Mouse (Mus musculus) midbrain, embryonic 11.5 days (tissue): ENCODE results near the gene Myadm. TPM values are rescaled to one million over a fixed set of nuclear protein-coding genes. Genes with fewer than 3 reads are reported as not detected.

Experiments
- ATAC-seq: fragments of 200-750 bp; cut with Nextera tagmentation; 2 replicates; pipeline ENCODE4 v1.8.0; 2017; ENCODE audit warnings: moderate TSS enrichment, moderate library complexity; ENCODE audit not compliant: low FRiP score
- DNase-seq: peaks from one replicate; pipeline ENCODE4 v3.0.0; 2015; ENCODE audit warnings: low spot score; ENCODE audit errors: missing footprints
- H3K27ac ChIP-seq: fragments of 300-500 bp; sonication (generic); 2 replicates; pipeline ENCODE4 v1.5.1; 2014; ENCODE audit warnings: low read depth, low read length
- H3K27me3 ChIP-seq: fragments of 300-500 bp; sonication (generic); 2 replicates; pipeline ENCODE4 v1.6.1; 2014; ENCODE audit warnings: mild to moderate bottlenecking, low read length, moderate library complexity, mixed read lengths; ENCODE audit not compliant: control insufficient read depth, insufficient read depth
- H3K36me3 ChIP-seq: fragments of 300-500 bp; sonication (generic); 2 replicates; pipeline ENCODE4 v1.6.1; 2014; ENCODE audit warnings: mild to moderate bottlenecking, low read length, moderate library complexity, mixed read lengths; ENCODE audit not compliant: control insufficient read depth, insufficient read depth
- H3K4me1 ChIP-seq: fragments of 300-500 bp; sonication (generic); 2 replicates; pipeline ENCODE4 v1.6.1; 2014; ENCODE audit warnings: low read length; ENCODE audit not compliant: control insufficient read depth, insufficient read depth
- H3K4me2 ChIP-seq: fragments of 300-500 bp; sonication (generic); 2 replicates; pipeline ENCODE4 v1.6.1; 2014; ENCODE audit warnings: mild to moderate bottlenecking, moderate library complexity
- H3K4me3 ChIP-seq: fragments of 300-500 bp; sonication (generic); 2 replicates; pipeline ENCODE4 v1.5.1; 2014; ENCODE audit warnings: low read depth, low read length
- H3K9ac ChIP-seq: fragments of 300-500 bp; sonication (generic); 2 replicates; pipeline ENCODE4 v1.6.1; 2014; ENCODE audit warnings: low read length
- H3K9me3 ChIP-seq: fragments of 300-500 bp; sonication (generic); 2 replicates; pipeline ENCODE4 v1.6.1; 2016; ENCODE audit warnings: low read length; ENCODE audit not compliant: control insufficient read depth
- WGBS: fragments of 180-500 bp; shearing (Covaris S2); extraction: QIAGEN DNeasy Blood & Tissue Kit; methylation state at CpG from one replicate; pipeline ENCODE4 v1.1.7; 2014; 5-methylcytosine and 5-hydroxymethylcytosine counted together
- polyA plus RNA-seq: library from polyadenylated mRNA; unstranded; fragments of >200 nt; fragmentation: Nextera tagmentation; extraction: Ambion mirVana; gene quantifications from 2 replicates; pipeline ENCODE4 v1.2.1, GENCODE M21; 2014

The Myadm gene
- polyA plus RNA-seq, 1 experiment from 2014 or later: 38.1 TPM

GRCm38 (mm10) chr7:3329776-3330546, 41.1 kb downstream of the Myadm start:
- Histone ChIP-seq H3K27ac (no peak overlapping the region), H3K9me3 (no peaks in the 10 kb centered on the region), H3K9ac (no peak overlapping the region), H3K4me3 (no peak overlapping the region), H3K4me2 (peak overlapping the region; percentile 22; the same call in 1 of the 2 replicates), H3K4me1 (peaks cover 12% of the 10 kb centered on the region), H3K36me3 (no peaks in the 10 kb centered on the region), H3K27me3 (0 out of 2 replicates have a peak, but pooled peaks cover 5% of the 10 kb centered on the region)
- DNase-seq: peak; percentile 97
- no peak for ATAC-seq
- WGBS: 23% methylated on average over 31 of the region's 31 CpGs

GRCm38 (mm10) chr7:3331171-3331570, 42.3 kb downstream of the Myadm start:
- ATAC-seq: peak; percentile 3; the same call in 1 of the 2 replicates
- H3K27me3 ChIP-seq: 0 out of 2 replicates have a peak, but pooled peaks cover 5% of the 10 kb centered on the region
- H3K9me3 ChIP-seq: no peaks in the 10 kb centered on the region
- peaks cover 12% of the 10 kb centered on the region for H3K4me1 ChIP-seq
- DNase-seq: no peak
- peak overlapping the region; percentile 64; the same call in 1 of the 2 replicates for H3K4me3 ChIP-seq
- no peak overlapping the region for H3K9ac ChIP-seq
- WGBS: 49% methylated on average over 6 of the region's 6 CpGs
- H3K27ac ChIP-seq: no peak overlapping the region
- peak overlapping the region; percentile 77 for H3K4me2 ChIP-seq
- H3K36me3 ChIP-seq: no peaks in the 10 kb centered on the region

DNA sequence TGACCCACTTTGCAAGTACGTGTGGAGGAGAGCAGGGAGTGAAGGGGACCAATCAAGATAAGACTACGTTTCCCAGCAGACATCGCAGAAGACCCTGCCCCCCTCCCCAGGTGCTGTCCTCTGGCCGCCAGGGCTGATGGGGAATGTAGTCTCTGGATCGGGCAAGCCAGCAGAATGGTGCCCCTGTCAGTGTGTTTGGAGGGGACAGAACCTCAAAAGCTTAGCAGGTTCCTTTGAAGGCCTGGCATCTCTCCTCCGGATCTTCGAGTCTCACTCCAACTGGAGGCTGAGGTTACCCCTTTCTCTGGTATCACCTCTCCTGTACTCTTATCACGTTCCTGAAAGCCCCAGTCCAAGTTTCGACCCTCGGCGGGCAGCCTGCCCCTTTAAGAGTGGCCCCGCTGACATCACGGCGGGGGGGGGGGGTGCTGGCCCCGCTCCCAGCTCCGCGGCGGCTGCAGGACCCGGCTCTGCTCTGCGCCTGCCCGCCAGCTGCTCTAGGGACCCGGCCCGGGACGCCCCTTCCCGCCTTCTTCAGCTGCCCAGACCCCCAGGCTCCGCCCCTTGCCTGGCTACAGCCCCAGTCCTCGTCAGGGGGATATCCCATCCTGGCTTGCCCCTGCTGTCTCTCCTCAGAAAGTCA, 42.8 kb downstream of the Myadm start:
- ATAC-seq (peak; percentile 94), DNase-seq (peak; percentile 98)
- Histone ChIP-seq H3K4me1 (peaks cover 12% of the 10 kb centered on the region), H3K4me3 (peak overlapping the region; percentile 64), H3K27me3 (0 out of 2 replicates have a peak, but pooled peaks cover 5% of the 10 kb centered on the region), H3K27ac (peak overlapping the region; percentile 83), H3K9me3 (no peaks in the 10 kb centered on the region), H3K36me3 (no peaks in the 10 kb centered on the region), H3K9ac (peak overlapping the region; percentile 77), H3K4me2 (peak overlapping the region; percentile 77)
- WGBS: under 1% methylated on average over 26 of the region's 27 CpGs

DNA sequence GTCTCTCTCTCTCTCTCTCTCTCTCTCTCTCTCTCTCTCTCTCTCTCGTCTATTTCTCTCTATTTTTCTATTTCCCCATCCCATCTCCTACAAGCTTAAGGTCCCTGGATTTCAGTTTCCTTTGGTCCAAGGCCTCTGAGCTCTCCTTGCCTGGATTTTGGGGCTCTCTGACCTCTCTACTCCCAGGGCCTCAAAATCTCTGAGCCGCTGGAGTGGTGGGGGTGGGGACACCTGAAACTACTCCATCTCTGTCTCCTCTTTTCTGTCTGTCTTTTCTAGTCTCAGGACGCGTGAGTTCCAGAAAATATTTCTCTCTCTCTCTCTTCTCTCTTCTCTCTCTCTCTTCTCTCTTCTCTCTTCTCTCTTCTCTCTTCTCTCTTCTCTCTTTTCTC, 43.3 kb downstream of the Myadm start:
- peak overlapping the region; percentile 77 for H3K9ac ChIP-seq
- ATAC-seq: peak; percentile 31
- H3K27ac ChIP-seq: peak overlapping the region; percentile 83
- H3K4me3 ChIP-seq: peak overlapping the region; percentile 64
- peak overlapping the region; percentile 77 for H3K4me2 ChIP-seq
- no peaks in the 10 kb centered on the region for H3K9me3 ChIP-seq
- 0% methylated on average over 4 of the region's 4 CpGs for WGBS
- 0 out of 2 replicates have a peak, but pooled peaks cover 5% of the 10 kb centered on the region for H3K27me3 ChIP-seq
- H3K4me1 ChIP-seq: peaks cover 12% of the 10 kb centered on the region
- DNase-seq: peak; percentile 93
- H3K36me3 ChIP-seq: no peaks in the 10 kb centered on the region

DNA sequence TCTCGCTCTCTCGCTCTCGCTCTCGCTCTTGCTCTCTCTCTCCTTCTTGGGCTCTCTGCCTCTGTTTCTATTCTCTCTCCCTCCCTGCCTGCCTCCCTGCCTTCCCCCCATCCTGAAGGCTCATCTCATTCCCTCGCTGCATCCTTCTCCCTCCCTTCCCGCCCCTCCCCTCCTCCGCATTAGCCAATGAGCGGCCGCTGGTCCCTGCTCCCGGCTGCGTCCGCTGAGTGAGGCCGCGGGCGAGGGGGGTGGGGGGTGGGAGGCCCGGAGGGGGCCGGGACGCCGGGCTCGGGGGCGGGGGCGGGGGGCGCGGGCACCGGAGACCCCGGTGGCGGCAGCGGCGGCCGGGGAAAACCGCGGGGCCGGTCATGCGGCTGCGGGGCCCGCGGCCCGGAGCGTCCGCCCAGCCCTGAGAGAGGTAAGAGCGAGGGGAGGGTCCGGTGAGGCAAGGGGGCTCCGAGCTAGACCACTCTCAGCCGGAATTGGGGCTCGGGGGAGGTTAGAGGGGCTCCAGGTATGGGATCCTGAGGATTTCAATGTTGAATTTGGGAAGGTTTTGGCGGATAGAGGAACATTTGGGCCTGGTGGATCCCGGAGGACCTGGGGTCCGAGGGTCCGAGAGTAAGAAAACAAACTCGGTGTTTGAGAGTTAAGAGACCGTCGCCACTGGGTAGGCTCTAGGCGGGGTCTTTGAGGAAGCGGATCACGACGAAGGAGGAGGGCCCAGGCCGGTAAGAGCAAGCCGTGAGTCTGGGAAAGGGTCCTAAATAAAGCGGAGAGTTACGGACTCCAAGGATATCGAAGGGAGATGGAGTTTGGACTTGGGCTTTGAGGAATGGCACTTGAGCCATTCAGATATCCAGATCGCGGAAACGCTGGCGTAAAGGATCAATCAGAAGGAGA, 44.0 kb downstream of the Myadm start, which contains the start of gene Cacng7:
Gene Cacng7 (plus strand): TSS at position 337 of the 903 bp plus-strand sequence.
- DNase-seq: peak; percentile 98
- Histone ChIP-seq H3K36me3 (no peaks in the 10 kb centered on the region), H3K9ac (peak within 1 kb of the TSS; percentile 77)

GRCm38 (mm10) chr7:3333542-3333941, 44.7 kb downstream of the Myadm start:
- Histone ChIP-seq H3K4me3 (peak overlapping the region; percentile 64), H3K4me2 (peak overlapping the region; percentile 77), H3K9me3 (no peaks in the 10 kb centered on the region), H3K36me3 (no peaks in the 10 kb centered on the region), H3K27me3 (0 out of 2 replicates have a peak, but pooled peaks cover 5% of the 10 kb centered on the region), H3K9ac (peak overlapping the region; percentile 77), H3K27ac (peak overlapping the region; percentile 83), H3K4me1 (peaks cover 12% of the 10 kb centered on the region)
- ATAC-seq (no peak), DNase-seq (no peak)
- WGBS: 3% methylated on average over 5 of the region's 5 CpGs

More for the DNA sequence above, 44.0 kb downstream of the Myadm start, which contains the start of gene Cacng7:
- H3K27me3 ChIP-seq: 0 out of 2 replicates have a peak, but pooled peaks cover 5% of the 10 kb centered on the region
- H3K4me1 ChIP-seq: peaks cover 12% of the 10 kb centered on the region
- peak within 1 kb of the TSS; percentile 77 for H3K4me2 ChIP-seq
- WGBS: under 1% methylated on average over 63 of the region's 65 CpGs
- H3K9me3 ChIP-seq: no peaks in the 10 kb centered on the region
- ATAC-seq: peak; percentile 76
- peak within 1 kb of the TSS; percentile 64 for H3K4me3 ChIP-seq
- H3K27ac ChIP-seq: peak within 1 kb of the TSS; percentile 83

- WGBS: 65% methylated on average over 17 of the region's 17 CpGs
- no peak overlapping the region for H3K27ac ChIP-seq
- H3K4me3 ChIP-seq: no peak overlapping the region
- no peak for ATAC-seq
- H3K9ac ChIP-seq: no peak overlapping the region
- no peaks in the 10 kb centered on the region for H3K27me3 ChIP-seq
- no peaks in the 10 kb centered on the region for H3K9me3 ChIP-seq
- no peak overlapping the region for H3K4me2 ChIP-seq
- peak; percentile 74 for DNase-seq
- H3K36me3 ChIP-seq: no peaks in the 10 kb centered on the region; the same call in 1 of the 2 replicates
- H3K4me1 ChIP-seq: peaks cover 9% of the 10 kb centered on the region
Measured at GRCm38 (mm10) chr7:3336412-3336811, 47.5 kb downstream of the Myadm start.

DNA sequence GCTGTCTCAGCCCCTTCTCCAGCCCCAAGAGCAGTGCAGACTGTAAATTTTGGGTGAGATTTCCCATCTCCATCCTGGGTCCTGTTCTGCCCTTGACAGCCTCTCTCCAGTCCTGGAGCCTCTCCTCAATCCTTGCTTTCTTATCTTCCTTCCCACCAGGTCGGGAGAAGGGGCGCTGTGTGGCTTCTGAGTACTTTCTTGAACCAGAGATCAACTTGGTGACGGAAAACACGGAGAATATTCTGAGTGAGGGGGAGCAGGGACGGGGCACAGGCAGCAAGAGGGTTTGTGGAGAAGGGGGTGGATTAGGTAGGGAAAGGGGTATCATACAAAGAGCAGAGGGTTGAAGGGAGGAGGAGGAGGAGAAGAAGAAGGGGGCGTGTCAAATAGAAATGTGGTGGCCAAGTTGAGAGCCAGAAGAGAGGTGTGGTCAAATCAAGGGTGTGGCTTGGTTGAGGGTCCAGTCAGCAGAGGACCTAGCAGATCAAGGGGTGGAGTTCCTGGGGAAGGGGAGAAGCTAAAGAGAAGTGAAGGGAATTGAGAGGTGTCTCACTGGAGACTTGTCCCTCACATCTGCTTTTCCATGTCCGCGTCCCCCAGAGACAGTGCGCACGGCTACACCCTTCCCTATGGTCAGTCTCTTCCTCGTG, 49.5 kb downstream of the Myadm start:
- peaks cover 4% of the 10 kb centered on the region; the same call in 1 of the 2 replicates for H3K36me3 ChIP-seq
- WGBS: 78% methylated on average over 11 of the region's 11 CpGs
- no peak for ATAC-seq
- no peak overlapping the region for H3K9ac ChIP-seq
- H3K4me1 ChIP-seq: peaks cover 7% of the 10 kb centered on the region
- H3K4me2 ChIP-seq: no peak overlapping the region
- no peak overlapping the region for H3K4me3 ChIP-seq
- no peaks in the 10 kb centered on the region for H3K9me3 ChIP-seq
- no peak overlapping the region for H3K27ac ChIP-seq
- no peak for DNase-seq
- no peaks in the 10 kb centered on the region for H3K27me3 ChIP-seq
